Mouse (Mus musculus): Measurements from ENCODE around the gene Srsf3.

DNA sequence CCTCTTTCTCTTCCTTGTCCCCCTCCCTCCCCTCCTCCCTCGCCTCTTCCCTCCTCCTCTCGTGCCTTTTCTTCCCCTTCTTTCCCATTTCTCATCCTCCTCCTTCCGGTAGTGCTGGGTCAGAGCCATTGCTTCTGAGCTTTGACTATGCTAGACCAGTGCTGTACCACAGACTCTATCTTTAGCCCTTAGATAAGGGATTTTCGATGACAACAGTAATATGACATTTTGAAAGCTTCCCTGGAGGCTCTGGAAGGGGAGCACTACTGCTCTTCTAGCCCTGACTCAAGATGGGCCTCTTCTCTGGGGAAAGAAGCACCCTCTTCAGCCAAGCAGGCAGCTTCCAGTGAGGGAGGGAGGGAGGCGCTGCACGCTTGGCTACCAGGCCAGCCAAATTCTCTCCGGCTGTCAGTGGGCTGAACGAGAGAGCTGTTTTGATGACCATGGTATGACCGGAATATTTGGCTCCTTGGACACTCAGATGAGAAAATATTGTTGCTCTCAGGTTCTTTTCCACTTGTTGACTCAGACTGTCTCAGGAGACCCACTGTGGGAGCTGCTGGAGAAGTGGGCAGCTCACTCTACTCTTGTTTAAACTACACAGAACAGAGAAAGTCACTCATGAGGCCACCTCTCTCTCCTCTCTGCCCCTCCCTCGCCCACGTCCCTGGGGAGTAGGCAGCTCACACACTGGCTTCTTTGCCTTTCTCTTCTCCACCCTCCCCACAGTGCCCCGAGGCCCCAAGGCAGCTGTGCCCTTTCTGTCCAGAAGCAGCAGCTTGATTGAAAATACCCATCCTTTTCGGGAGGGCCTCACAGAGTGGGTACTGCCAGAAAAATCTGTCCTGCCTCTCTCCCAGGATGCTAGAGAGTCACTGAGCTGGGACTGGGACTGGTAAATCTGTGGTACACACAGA lies 29.9 kb downstream of the Srsf3 start:
- TF ChIP-seq CTCF (IDR thresholded peaks at IDR 0.05; ENCODE audit: control insufficient read depth, insufficient read depth, low read length) (no peak), POLR2A (IDR thresholded peaks at IDR 0.05; ENCODE audit: borderline replicate concordance, control insufficient read depth, low read depth, low read length) (no peak)

Data from bone marrow, adult 2 months (tissue).